Mouse (Mus musculus): ENCODE data around the gene Saa3. TPM values are rescaled to one million over a fixed set of nuclear protein-coding genes. Genes with fewer than 3 reads are reported as not detected.
"Not testable (repeated sequence)": the region's sequence is repeated elsewhere in the genome, so short reads cannot be mapped to it uniquely, and the experiment has no call there.

Gene Saa3
- total RNA-seq (2021) (1 to 10 TPM; 1.0 to 8.9 TPM), polyA plus RNA-seq (2012; rRNA removed) (0.33 TPM in 1 of 2 replicates, not detected in the other)
- long read RNA-seq, result 0 reads

- DNase-seq, result no peak
Observed at GRCm38 (mm10) chr7:46715600-46715999, at the start of gene Saa3. Gene Saa3, minus strand, starts transcription at chr7:46715700.

- DNase-seq, result no peak
Observed at GRCm38 (mm10) chr7:46764672-46765071, 49.2 kb upstream of the Saa3 start.

DNA sequence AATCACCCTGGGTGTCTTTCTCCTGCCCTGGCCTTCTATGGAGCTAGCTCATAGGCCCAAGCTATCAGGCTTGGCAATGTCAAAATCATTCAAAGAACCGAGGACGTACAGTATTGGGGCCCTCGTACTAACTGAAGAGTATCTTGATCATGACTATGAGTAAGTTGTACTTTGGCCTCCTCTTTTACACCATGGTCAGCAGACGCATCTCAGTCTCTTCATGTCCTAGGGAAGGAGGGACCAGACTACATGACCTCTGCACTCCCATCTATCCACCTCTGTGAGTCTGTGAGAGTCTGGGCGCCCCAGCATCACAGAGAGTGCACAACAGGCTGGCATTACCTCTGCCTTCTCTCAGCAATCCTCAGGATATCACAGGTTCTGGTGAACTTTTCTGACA is 47.1 kb upstream of the Saa3 start:
- DNase-seq, result no peak

GRCm38 (mm10) chr7:46761049-46761795 is 45.7 kb upstream of the Saa3 start:
- peak; percentile 48 for DNase-seq

GRCm38 (mm10) chr7:46751490-46751889 is 36.0 kb upstream of the Saa3 start, which contains the start of gene Saa2:
Gene Saa2, plus strand, starts transcription at chr7:46751790.
- no peak for DNase-seq

DNA sequence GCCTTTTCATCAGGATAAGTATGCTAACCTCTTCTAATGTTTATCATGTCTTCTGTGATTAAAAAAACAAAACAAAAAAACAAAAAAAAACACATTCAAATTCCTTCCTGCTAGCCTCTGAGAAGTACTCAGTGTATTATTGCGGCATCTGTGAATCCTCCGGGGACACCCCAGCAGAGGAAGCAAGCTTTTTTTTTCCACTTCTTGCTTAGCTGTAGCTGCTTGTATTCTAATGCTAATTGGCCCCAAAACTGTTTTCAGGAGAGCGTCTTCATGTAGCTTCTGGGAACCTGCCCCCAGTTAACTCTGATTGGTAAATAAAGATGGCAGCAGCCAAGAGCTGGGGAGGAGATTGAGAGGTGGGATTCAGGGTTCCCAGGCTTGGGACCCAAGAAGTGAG is 33.0 kb upstream of the Saa3 start:
- DNase-seq, result no peak

- DNase-seq, result peak; percentile 21
Observed at GRCm38 (mm10) chr7:46746381-46746780, 30.9 kb upstream of the Saa3 start.

DNA sequence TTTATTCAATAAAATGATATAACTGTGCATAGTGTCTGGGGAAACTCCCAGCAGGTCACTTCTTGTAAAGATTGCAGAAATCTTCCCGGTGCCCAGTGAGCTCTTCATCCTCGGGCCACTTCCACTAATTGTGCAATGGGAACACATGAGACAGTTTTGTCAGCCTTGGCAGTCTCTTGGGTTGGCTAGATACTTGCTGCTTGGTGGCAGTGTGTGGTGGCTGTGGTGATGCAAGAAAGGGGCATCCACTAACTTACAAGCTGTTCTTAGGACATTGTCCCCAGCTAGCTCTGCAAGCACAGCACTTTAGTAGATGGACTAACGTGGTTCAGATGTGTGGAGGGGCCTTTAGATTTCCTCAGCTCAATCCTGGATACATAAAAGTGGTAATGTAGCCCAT is 30.3 kb upstream of the Saa3 start:
- DNase-seq, result peak; percentile 71

- not testable (repeated sequence) for DNase-seq
Observed at GRCm38 (mm10) chr7:46742880-46743279, 27.4 kb upstream of the Saa3 start, which contains the start of gene Saa1. Gene Saa1, minus strand, starts transcription at chr7:46742980.

GRCm38 (mm10) chr7:46740041-46740440 is 24.5 kb upstream of the Saa3 start:
- DNase-seq, result not testable (repeated sequence)

DNA sequence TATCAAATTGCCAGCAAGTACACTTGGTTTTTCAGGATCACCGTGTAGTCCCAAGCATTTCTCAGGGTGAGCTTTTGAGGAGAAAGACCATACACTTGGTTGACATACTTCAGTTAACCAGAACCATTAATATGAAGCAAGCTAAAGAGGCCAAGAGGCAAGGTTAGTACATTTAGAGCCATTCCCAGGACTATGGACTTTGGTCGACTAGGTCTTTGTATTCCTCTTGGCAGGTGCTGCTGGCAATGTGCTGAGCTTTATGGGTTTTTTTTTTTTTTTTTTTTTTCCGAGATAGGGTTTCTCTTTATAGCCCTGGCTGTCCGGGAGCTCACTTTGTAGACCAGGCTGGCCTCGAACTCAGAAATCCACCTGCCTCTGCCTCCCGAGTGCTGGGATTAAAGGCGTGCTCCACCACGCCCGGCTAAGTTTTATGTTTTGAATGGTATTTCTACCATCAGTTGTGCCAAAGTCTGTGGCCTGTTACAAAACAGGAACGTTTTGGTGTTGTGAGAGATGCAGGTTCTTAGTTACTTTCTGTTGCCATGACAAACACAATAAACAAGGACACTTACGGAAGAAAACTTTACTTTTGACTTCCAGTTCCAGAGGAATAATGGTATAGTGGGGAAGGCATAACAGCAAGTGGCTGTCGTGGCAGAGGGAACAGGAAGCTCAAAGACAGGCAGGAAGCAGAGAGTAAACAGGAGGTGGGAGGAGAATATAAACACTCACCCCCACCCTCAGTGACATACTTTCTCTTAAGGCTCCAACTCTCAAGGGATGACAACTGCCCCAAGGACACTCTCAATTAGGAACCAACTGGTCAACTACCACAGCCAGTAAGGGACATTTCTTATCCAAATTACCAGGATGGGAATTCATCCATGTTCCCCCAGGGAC is 23.3 kb upstream of the Saa3 start:
- no peak for DNase-seq

DNA sequence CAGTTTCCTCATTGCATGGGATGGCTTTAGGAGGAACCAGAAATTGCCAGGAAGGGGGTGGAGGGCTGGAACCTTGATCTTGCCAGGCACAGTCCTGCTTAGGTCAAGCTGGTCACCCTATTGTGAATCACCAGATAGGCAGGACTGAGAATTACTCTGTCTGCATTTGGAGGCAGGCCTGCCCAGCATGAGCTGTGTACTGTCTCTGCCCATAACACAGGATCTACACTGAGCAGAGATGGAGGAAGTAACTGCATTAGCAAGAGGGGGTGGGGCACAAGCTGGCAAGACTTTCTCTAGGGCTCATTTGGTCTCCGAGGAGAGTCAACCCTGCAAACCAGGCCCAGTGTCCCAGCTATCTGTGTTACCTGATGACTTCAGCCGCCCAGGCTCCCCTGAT is 19.5 kb upstream of the Saa3 start:
- peak; percentile 35 for DNase-seq

DNA sequence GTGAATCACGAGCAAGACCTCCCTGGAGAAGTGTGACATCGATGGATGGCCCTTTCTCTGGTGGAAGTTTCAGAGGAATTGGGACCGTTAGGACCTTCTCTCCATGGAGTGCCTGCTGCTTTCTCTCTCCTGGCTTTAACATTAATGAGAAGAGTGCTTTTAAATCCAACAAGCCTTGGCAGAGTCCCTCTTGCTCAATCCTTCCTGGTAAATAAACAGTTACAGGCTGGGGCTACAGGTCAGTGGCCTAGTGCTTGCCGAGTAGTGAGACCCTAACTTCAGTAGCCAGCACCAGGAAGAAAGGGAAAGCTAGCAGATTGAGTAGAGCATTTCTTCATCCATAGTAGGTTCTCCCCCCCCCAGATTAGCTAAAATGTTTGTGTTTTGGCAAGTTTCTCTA is 17.0 kb upstream of the Saa3 start, which contains the start of gene Saa4:
Saa4 (minus strand) TSS at position 146 of the 400 bp plus-strand sequence.
- no peak for DNase-seq

DNA sequence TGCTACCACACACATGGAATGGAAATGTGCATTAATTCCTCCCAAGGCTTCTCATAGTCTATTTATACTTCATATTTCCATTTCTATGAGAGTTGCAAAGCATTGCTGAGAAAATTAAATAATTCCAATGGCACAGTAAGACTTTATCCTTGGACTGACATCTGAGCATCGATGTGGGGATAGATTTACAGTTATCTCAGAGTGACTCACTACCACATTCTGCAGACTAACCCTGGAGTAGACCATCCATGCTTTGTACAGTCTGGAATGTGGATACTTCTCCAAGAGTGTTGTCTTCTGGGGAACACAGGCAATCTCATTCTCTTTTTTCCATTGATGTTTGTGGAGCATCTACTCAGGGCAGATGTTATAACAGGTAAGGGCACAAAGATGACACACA is 12.1 kb upstream of the Saa3 start:
- DNase-seq, result peak; percentile 30

GRCm38 (mm10) chr7:46724396-46724795 is 8.9 kb upstream of the Saa3 start:
- no peak for DNase-seq

- DNase-seq, result no peak
Observed at GRCm38 (mm10) chr7:46723849-46724248, 8.3 kb upstream of the Saa3 start.

DNA sequence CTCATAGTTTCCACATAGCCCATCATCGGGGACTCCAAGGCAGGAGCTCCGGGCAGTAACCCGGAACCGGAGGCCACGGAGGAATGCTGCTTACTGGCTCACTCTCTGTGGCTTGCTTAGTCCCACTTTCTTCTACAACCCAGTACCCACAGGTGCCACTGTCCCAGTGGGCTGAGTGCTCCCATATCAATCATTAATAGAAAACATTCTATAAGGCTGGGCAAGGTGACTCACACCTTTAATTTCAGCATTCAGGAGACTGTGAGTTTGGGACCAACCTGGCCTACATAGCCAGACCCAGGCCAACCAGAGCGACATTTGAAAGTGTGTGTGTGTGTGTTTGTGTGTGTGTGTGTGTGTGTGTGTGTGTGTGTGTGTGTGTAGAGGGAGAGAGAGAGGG is 7.9 kb upstream of the Saa3 start:
- no peak for DNase-seq

DNA sequence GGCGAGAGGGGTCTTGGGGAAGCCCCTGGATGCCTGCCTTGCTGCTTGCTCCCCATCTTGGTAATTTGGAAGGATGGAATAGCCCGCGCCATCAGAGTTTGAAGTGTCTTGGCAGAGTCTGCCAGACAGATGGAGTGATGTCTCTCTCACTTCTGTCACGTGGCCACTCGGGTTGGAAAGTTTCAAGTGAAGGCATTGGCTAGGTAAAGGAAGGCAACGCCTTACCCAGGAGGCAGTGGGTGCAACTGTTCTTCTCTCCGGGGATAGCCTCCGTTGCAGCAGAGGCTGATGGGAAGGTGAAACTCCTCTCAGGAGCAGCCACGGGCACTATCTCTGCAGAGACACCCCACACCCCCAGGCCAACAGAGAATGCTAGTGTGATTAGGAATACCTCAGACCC is 5.0 kb upstream of the Saa3 start:
- DNase-seq, result no peak

DNA sequence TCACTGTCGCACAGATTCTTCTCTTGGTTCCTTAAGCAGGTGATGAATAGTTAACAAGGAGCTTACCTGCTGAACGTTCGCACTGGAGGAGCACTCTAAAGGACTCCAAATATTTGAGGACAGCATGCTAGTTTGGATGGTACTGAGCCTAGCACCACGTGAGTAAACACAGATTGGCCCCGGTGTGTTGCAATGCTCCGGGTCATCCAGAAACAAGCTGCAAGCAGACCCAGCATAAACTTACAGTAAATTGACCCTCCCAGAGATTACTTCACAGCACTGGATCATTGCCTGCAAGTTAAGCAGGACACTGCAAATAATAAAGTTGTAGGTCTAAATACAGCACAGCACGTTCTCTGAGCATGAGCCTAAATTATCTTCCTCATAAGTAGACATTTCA is 4.0 kb upstream of the Saa3 start:
- peak; percentile 66 for DNase-seq

DNA sequence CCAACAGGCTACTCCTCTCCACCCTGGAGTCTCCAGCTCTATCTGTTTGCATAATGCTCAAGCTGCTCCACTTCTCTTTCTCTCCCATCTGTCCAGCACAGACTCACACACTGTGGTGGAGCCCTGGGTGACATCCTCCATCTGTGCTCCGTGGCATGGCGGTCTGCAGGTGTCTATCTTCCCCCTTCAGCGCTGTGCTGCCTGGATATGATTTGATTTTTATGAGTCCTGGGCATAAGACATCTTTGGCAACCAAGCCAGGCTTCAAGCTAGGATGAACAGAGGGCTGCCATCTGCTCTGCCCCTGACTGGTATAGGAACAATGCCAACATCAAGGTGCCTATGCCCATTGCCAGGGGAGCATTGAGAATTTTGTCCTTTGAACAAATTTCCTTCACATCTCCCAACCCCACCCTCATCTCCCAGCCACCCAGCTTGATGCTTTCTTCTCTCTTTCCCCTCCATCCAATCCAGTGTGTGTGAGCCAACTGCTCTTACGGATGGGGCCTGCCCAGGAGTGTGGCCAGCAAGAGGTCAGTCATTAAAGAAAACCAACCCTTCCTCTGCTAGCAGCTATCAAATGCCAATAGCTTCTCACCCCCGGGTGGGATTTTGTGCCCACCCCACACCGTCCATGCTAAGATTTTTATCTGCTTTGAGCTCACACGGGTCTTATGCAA is 3.2 kb upstream of the Saa3 start:
- no peak for DNase-seq

DNA sequence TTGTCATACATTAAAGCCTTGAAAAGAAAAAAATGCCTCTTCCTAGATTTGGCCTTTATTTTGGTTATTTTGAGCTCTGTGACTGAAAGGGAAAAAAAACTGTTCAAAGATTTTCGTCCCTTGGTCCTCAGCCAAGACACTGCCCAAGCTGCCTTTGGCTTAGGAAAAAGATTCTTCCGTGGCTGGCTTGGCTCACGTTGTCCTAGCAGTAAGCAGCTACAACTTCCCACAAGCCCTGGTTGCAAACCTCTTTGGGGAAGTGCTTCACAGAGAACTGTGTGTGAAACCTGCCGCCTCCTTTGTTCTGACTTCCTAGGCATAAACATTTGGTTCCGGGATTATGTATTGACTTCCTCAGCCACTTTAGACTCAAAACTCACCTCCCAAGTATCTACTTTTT is 1.4 kb upstream of the Saa3 start:
- DNase-seq, result peak; percentile 54

- DNase-seq, result peak; percentile 61
Observed at GRCm38 (mm10) chr7:46714518-46714917, 982 bp downstream of the Saa3 start.
